Mouse (Mus musculus) spleen, adult 2 months (tissue): Measurements from ENCODE around the gene Med24.

ENCODE experiments used
- CTCF ChIP-seq: fragments of 200-500 bp; IDR thresholded peaks from 2 replicates; pipeline ENCODE4 v1.5.1; 2011; ENCODE audit warnings: mild to moderate bottlenecking, inconsistent platforms; ENCODE audit not compliant: insufficient read depth, insufficient read length, insufficient replicate concordance; ENCODE audit errors: extremely low read depth
- POLR2A ChIP-seq: fragments of 200-500 bp; IDR thresholded peaks from 2 replicates; pipeline ENCODE4 v1.6.1; 2011; ENCODE audit warnings: low read depth, low read length, inconsistent platforms

GRCm38 (mm10) chr11:98738925-98739324 lies 9.7 kb upstream of the Med24 start:
- TF ChIP-seq CTCF (no peak), POLR2A (no peak)
